Mouse (Mus musculus) left cerebral cortex, adult 18-20 months (tissue): ENCODE measurements around the gene Anks4b. TPM values are rescaled to one million over a fixed set of nuclear protein-coding genes. Genes with fewer than 3 reads are reported as not detected.

Source experiments
- DNase-seq, 2 experiments: peaks; one replicate each; pipeline ENCODE4 v3.0.0; 2021 to 2022; ENCODE audit warnings: low spot score in 2 of 2, mixed read lengths in 1 of 2
- total RNA-seq, 2 experiments: library from RNA; stranded (reverse); gene quantifications; 2 replicates each; pipeline ENCODE4 v1.2.3; 2021

Gene Anks4b
- total RNA-seq, 2 experiments from 2014 or later: 0.21 to 0.40 TPM

DNA sequence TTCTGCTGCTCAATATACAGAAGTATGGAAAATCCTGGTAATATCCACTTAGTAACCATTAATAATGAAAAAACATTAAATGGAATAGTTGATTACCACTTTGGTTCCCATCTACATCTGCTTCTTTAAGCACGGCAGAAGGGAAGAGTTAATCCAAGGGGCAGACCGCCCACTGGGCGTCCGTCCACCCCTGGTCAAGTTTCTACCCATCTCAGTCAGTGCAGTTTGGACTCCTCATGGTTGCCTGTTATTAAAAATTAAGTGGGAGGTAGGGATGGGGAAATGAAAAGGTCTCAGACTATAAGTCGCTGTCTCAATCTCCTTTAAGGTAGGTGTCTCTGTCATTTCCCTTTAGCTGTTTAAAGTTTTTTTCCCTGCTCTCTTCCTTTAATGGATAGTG lies 15.3 kb downstream of the Anks4b start:
- no peak for DNase-seq

DNA sequence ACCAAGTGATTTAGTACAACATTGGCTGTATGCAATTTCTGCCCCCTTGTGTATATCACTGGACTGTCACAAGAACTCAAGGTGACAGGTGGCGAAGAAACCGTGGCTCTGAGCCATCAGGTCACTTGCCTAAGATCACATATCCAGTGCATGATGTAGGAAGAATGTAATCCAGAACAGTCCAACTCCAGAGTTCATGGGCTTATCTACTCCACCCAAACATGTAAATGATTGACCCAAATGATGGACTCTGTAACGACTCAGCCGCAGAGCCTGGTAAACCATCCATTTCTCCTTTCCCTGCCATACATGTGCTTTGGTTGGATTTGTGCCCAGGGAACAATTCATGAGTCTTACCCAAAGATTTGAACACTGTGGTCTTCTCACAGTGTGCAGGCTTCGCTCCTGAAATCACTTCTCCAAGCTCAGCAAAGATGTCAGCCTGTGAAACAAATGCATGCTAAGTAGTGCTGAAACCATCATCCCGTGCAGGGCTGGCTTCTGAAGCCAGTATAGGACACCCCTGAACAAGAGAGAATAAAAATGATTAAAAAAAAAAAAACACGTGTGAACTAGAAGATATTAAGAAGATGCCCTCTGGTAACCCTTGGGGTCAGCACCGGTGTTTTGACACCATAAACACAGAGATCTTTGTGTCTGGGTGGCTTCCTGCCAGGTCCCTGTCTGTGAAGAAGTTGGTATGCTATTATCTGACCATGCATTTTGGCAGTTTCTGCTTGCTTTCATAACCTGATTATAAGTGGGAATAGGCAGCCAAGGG lies 15.9 kb downstream of the Anks4b start:
- no peak for DNase-seq

DNA sequence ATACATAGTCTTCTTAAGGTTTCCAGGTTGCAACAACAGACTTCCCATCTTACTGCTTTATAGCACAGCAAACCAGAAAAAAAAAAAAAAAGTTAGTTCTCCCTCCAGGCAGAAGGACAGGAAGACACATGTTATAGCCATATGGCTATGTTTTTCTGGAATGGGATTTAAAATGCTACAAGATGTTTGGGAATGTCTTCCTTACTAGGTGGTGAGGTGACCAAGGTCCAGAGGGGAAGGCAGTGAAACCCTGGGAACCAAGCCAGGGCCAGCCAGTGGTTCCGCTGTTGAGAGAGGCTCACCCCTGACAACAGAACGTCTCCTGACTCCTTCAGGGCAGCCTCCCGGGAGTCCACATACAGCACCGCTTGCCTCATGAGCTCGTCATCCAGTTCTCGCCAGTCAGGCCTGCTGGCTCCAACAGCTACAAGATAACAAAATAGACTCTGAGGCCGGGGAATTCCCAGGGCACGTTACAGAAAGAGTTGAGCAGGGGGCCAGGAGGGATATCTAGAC lies 16.6 kb downstream of the Anks4b start:
- DNase-seq: no peak

DNA sequence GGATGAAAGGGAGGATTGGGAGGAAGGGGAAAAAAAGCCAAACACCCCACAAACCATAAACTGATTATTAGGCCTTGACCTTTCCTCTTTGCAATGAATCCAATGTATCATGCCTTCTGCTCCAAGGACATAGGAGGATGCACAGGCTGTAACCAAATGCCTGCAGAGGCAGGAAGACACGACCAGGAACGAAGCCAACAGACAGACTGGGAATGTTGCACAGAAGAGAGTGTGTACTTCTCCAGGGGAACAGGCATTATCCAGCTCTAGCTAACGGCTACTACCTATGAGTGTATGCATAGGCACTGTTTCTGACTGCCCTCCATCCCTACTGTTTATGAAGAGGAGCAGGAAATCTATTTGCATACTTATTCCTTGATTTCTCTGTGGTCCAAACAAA lies 18.5 kb downstream of the Anks4b start:
- no peak for DNase-seq

DNA sequence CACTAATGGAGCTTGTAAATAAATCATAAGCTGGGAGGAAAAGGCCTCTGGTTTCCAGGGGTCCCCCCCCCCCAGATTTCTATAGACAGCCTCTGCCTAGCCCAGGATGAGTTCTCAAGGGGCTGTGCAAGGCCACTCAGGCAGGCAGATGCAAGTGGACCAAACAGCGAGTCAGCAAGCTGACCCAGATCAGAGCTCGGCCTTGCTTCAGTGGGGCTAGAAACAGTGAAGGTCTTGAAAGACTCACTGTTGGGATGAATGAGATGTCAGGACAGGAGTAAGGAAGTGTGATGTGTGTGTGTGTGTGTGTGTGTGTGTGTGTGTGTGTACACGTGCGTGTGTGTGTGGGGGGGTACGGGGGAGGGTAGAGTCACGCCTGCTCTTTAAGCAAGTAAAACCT lies 19.2 kb downstream of the Anks4b start:
- no peak for DNase-seq

DNA sequence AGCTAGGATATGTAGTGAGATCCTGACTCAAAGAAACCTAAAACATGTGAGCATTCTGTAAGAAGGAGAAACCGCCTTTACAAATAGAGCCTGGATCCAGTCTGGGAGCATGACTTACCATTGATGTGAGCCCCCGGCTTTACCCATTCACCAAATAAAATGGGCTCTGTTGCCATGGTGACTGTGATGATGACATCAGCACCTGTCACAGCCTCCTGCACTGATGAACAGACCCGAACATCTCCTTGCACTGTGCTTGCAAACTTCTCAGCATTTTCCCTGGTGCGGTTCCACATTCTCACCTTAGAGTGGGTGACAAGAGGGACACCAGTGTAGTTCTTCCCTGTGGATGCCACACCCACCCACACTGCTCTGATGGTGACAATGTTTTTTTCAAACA lies 21.5 kb downstream of the Anks4b start:
- DNase-seq: no peak

DNA sequence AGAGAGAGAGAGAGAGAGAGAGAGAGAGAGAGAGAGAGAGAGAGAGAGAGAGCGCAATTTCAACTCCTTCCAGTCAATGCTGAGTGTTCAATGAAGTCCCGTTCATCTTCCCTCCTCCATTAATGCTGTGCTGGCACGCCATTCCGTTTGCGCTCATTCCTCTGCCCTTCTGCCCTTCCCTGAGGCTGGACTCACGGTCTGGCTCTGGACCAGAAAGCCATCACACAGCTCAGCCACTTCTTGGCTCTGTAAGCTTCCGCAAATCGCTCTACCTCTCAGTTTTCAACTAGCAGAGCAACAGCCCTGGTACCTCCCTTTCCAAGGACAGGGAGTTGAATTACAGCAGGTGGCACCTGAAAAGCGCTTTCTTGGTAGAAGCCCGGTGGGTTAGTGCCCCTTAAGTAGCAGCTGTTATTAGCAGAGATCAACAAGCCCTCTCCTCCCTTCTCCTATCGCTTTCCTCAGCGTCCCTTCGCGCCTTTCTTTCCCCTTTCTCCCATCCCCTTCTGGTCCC lies 27.6 kb downstream of the Anks4b start:
- no peak for DNase-seq

DNA sequence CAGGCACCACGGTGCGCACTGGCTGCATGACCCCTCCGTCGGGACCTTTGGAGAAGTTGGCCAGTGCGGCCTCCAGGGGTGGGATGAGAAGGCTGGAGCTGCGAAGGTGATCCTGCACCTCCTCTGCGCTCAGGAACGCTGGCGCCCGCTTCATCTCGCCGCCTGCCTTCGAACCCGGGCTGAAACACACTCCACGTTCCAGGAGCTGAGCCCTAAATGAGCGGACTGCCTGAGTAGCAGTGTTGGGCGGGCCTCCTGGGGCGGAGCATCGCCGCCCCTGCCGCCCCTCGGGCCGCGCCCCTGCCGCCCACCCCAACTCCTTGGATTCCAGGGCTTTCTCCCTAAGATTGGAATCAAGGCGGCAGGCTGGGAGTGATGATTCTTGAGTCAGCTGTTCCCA lies 28.1 kb downstream of the Anks4b start, which contains the start of gene Crym:
Gene Crym, minus strand, starts transcription at position 341 of the 400 bp plus-strand sequence.
- DNase-seq: peak in 1 of 2 experiments; percentile 18

DNA sequence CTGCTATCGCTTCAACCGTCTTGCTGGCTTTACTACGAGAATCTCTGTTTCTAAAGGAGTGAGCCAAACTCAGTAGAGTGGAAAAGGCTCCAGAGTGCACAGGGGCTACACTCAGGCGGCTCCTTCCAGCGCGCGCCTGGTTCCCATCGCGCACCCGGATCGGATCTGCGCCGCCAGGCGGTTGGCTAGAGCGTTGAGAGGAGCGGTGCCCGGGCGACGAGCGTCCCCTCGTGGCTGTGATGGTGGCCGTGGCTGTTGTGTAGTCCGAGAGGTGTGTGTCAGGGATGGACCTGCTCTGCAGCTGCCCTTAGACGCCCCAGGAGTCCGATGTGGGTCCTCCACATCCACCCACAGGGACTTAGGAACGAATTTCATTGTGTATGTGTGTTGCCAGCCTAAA lies 30.1 kb downstream of the Anks4b start, which contains the start of gene Abca14:
Gene Abca14, plus strand, starts transcription at position 173 of the 400 bp plus-strand sequence.
- DNase-seq: peak; percentile 90 to 92

DNA sequence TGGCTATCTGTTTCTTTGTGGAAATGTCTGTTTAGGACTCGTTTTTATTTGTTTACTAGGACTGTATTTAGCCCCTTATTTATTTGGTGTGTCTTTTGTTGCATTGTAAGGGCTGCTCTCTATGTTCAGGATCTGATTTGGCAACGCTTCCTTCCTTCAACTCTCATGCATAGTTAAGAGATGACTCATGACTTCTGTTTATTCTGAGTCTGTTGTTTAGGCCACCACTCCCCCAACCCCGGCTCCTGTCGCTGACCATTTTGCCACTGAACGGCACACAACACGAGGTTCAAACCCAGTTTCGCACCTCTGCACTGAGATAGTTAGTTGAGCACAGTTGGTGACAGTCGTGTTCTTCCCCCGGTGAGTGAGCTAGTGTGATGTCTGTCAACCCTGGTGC lies 32.3 kb downstream of the Anks4b start:
- DNase-seq: no peak

DNA sequence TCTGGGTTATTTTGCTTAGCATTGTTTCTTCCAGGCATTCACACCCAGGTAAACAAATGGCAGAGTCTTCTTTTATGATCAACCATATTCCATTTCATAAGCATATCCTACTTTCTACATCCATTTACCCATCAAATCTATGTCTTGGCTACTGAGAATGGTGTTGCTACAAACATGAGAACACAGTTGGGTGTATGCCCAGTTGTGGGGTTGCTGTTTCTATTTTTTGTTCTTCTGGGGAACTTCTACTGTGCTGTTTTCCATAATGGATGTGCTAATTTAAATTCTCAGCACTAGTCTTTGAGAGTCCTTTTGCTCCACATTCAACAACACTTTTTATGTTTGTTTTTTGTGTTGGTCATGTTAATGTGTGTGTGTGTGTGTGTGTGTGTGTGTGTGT lies 54.9 kb downstream of the Anks4b start:
- peak; percentile 35 to 40 for DNase-seq

Other genes starting within 250 kb of the Anks4b start
- under 1 TPM; 0.12 to 0.19 TPM for gene Dnah3, start 78.6 kb upstream of the Anks4b start, total RNA-seq
- 10 to 100 TPM; 12.9 to 14.1 TPM for gene Tmem159, start 71.5 kb upstream of the Anks4b start, total RNA-seq
- gene Zp2, start 28.6 kb upstream of the Anks4b start, total RNA-seq: under 1 TPM in 1 of 2 experiments, not detected in 1; 0.30 TPM
- gene Crym, start 28.3 kb downstream of the Anks4b start, total RNA-seq: 10 to 100 TPM; 59.8 to 86.8 TPM
- not detected for gene Abca14, start 30.1 kb downstream of the Anks4b start, total RNA-seq
- not detected for gene Abca15, start 154.8 kb downstream of the Anks4b start, total RNA-seq
- not detected for gene Abca16, start 235.8 kb downstream of the Anks4b start, total RNA-seq